12 mouse cellular contexts compared by ENCODE assay signal in the genomic region with DNA sequence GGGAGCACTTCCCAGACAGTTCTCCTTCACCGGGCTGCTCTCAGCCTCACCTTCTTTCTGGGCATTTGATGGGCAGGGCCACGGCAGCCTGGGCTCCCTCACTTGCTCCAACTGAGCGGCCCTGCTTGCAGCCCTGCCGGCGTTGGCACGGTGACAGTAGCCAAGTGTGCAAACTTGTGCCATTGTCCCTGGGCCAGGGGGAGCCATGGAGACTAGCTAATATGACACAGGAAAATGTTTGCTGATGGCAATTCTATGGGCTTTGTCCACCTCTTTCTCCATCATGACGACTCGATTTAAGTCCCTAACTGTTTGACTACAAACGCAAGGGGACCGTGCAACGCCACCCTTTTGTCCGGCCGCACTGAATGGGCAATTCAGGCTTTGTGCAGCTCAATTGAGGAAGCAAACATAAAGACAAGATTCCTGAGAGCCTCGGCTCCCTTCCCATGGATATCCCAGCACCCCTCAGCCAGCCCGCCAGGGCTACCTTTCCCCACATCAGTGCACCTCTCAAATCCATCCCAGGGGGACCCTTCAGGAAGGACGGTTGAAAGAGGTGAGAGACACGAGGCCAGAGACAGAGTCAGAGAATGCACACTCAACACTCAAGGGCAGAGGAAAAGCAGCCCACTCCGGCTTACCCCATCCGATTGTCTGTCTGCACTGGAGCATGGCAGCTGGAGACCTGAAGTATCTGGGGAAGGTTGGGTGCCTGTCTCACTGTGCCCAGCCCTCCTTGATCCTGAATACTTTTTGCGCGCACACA. TPM values are rescaled to one million over a fixed set of nuclear protein-coding genes. Genes with fewer than 3 reads are reported as not detected.
DNase-seq lines count a peak whose midpoint lies in the region; ATAC-seq lines count a peak whose summit lies in the region.
"Had no signal": no experiment of that assay in that cellular context is flagged by ENCODE, and none has a peak within 500 bp of the region (broad histone marks: within the 10 kb centered on the region; RNA-seq: fewer than 3 reads in every experiment).

No protein-coding gene starts in this region.

- H3K27me3 ChIP-seq in hindbrain, embryonic 14.5 days (ENCODE audit: control insufficient read depth, insufficient read depth, low read length): peaks cover 9% of the 10 kb centered on the region; the same call in 1 of the 2 replicates
- no peaks in the 10 kb centered on the region for H3K27me3 ChIP-seq in midbrain, embryonic 14.5 days (ENCODE audit: control insufficient read depth, insufficient read depth, low read length)

- peak; percentile 68 for ATAC-seq in hindbrain, embryonic 14.5 days (ENCODE audit: low FRiP score)
- ATAC-seq in midbrain, embryonic 14.5 days (ENCODE audit: low FRiP score, low TSS enrichment): peak; percentile 56
- no peak for ATAC-seq in erythroblast, adult 5-6 weeks (replicated peaks; ENCODE audit: low FRiP score, poor library complexity, severe bottlenecking)

- no peaks in the 10 kb centered on the region for H3K36me3 ChIP-seq in hindbrain, embryonic 14.5 days (replicated peaks; ENCODE audit: control insufficient read depth, insufficient read depth)
- H3K36me3 ChIP-seq in midbrain, embryonic 14.5 days (ENCODE audit: control insufficient read depth, insufficient read depth, low read length): no peaks in the 10 kb centered on the region

- no peaks in the 10 kb centered on the region for H3K9me3 ChIP-seq in hindbrain, embryonic 14.5 days (ENCODE audit: control insufficient read depth, low read length)
- H3K9me3 ChIP-seq in midbrain, embryonic 14.5 days (ENCODE audit: control insufficient read depth, low read length): no peaks in the 10 kb centered on the region

- H3K27ac ChIP-seq in hindbrain, embryonic 14.5 days: peak overlapping the region; percentile 70
- H3K27ac ChIP-seq in midbrain, embryonic 14.5 days (replicated peaks; ENCODE audit: low read depth, low read length): peak overlapping the region; percentile 78

- H3K4me2 ChIP-seq in hindbrain, embryonic 14.5 days (replicated peaks): peak overlapping the region; percentile 56
- peak overlapping the region; percentile 59 for H3K4me2 ChIP-seq in midbrain, embryonic 14.5 days (ENCODE audit: low read length)

- H3K4me1 ChIP-seq in hindbrain, embryonic 14.5 days (replicated peaks; ENCODE audit: control insufficient read depth, insufficient read depth, low read length): peaks cover 32% of the 10 kb centered on the region
- peaks cover 51% of the 10 kb centered on the region for H3K4me1 ChIP-seq in midbrain, embryonic 14.5 days (ENCODE audit: control insufficient read depth, insufficient read depth, low read length)

- H3K9ac ChIP-seq in hindbrain, embryonic 14.5 days: peak overlapping the region; percentile 38; the same call in 1 of the 2 replicates
- H3K9ac ChIP-seq in midbrain, embryonic 14.5 days (replicated peaks; ENCODE audit: low read length): no peak overlapping the region

- 0 out of 2 replicates have a peak overlapping the region, but pooled peaks have one; percentile 28 for H3K4me3 ChIP-seq in hindbrain, embryonic 14.5 days (replicated peaks; ENCODE audit: low read length)
- H3K4me3 ChIP-seq in midbrain, embryonic 14.5 days (replicated peaks; ENCODE audit: low read depth, low read length): peak overlapping the region; percentile 10; the same call in 1 of the 2 replicates

- WGBS in hindbrain, embryonic 14.5 days: 13% methylated on average over 21 of the region's 21 CpGs
- WGBS in midbrain, embryonic 14.5 days: 6% methylated on average over 21 of the region's 21 CpGs

- peak; percentile 93 for DNase-seq in heart, adult 11 months
- no peak for DNase-seq in heart, adult 9 months (ENCODE audit: low spot score in 2 of 2)
- DNase-seq in embryo, embryonic 11.5 days (ENCODE audit: low read depth, low spot score): peak; percentile 36
- peak; percentile 68 for DNase-seq in hindbrain, embryonic 14.5 days (ENCODE audit: low spot score)
- peak; percentile 85 for DNase-seq in midbrain, embryonic 14.5 days
- DNase-seq in adrenal gland, adult (ENCODE audit: inconsistent age in 2 of 2, low spot score in 1 of 2): no peak
- DNase-seq in ovary, postnatal 36 days (ENCODE audit: low spot score): no peak
- DNase-seq: adrenal gland, adult 8-10 months had no signal

RNA-seq across cellular contexts. Expression of a gene that starts 3.3 kb away (rescaled TPM):
- polyA plus RNA-seq in hindbrain, embryonic 14.5 days (2014; fragmentation: Nextera tagmentation; extraction: Ambion mirVana): 8.3 and 9.1 TPM in 2 replicates
- polyA plus RNA-seq in midbrain, embryonic 14.5 days (2014; fragmentation: Nextera tagmentation; extraction: Ambion mirVana): 8.9 and 15.9 TPM in 2 replicates
- total RNA-seq in erythroblast, adult 5-6 weeks (2015; ENCODE audit: low replicate concordance): not detected in 2 replicates
- not detected in 2 replicates for total RNA-seq in erythroblast, adult 5-6 weeks (2017; ENCODE audit: low replicate concordance)
- total RNA-seq: adrenal gland, adult 8-10 months; CH12.LX; heart, postnatal 14 days; megakaryocyte-erythroid progenitor cell, adult 5-6 weeks had no signal

RNA-seq across cellular contexts. Expression of a gene that starts 41.7 kb away (rescaled TPM):
- 1.5 and 1.6 TPM in 2 replicates for polyA plus RNA-seq in hindbrain, embryonic 14.5 days (2014; fragmentation: Nextera tagmentation; extraction: Ambion mirVana)
- polyA plus RNA-seq in midbrain, embryonic 14.5 days (2014; fragmentation: Nextera tagmentation; extraction: Ambion mirVana): 0.39 and 0.46 TPM in 2 replicates
- total RNA-seq in erythroblast, adult 5-6 weeks (2015; ENCODE audit: low replicate concordance): 0.63 TPM in 1 of 2 replicates, not detected in the other
- 0.09 and 0.28 TPM in 2 replicates for total RNA-seq in erythroblast, adult 5-6 weeks (2017; ENCODE audit: low replicate concordance)

Comparison
In these comparisons a context has a peak if more than half of its experiments do, and no peak if none do; other contexts are left out.
1. DNase-seq: peak in heart, adult 11 months (single experiment), embryo, embryonic 11.5 days (single experiment), hindbrain, embryonic 14.5 days (single experiment) and midbrain, embryonic 14.5 days (single experiment); none in heart, adult 9 months (0 of 2), adrenal gland, adult (0 of 2) and ovary, postnatal 36 days (single experiment).